Mouse (Mus musculus) liver, postnatal 0 days (tissue): Measurements from ENCODE around the gene Commd1. TPM values are rescaled to one million over a fixed set of nuclear protein-coding genes. Genes with fewer than 3 reads are reported as not detected.

Source experiments
- ATAC-seq: fragments of 200-750 bp; cut with Nextera tagmentation; 2 replicates; pipeline ENCODE4 v1.8.0; 2017; ENCODE audit warnings: mild to moderate bottlenecking, moderate library complexity
- DNase-seq: peaks from one replicate; pipeline ENCODE4 v3.0.0-alpha.2; 2016
- H3K27ac ChIP-seq: fragments of 300-500 bp; sonication (generic); 2 replicates; pipeline ENCODE4 v1.5.1; 2014; ENCODE audit warnings: antibody characterized with exemption, moderate library complexity, mild to moderate bottlenecking, low read depth
- H3K27me3 ChIP-seq: fragments of 300-500 bp; sonication (generic); 2 replicates; pipeline ENCODE4 v1.6.1; 2014; ENCODE audit warnings: low read length, control low read depth, mixed read lengths; ENCODE audit not compliant: insufficient read depth
- H3K36me3 ChIP-seq: fragments of 300-500 bp; sonication (generic); replicated peaks from 2 replicates; pipeline ENCODE4 v1.6.1; 2014; ENCODE audit warnings: mild to moderate bottlenecking, control low read depth, low read length, moderate library complexity, mixed read lengths; ENCODE audit not compliant: insufficient read depth
- H3K4me1 ChIP-seq: fragments of 300-500 bp; sonication (generic); 2 replicates; pipeline ENCODE4 v1.6.1; 2014; ENCODE audit warnings: antibody characterized with exemption, mild to moderate bottlenecking, control low read depth; ENCODE audit not compliant: insufficient read depth
- H3K4me2 ChIP-seq: fragments of 300-500 bp; sonication (generic); 2 replicates; pipeline ENCODE4 v1.6.1; 2014; ENCODE audit warnings: low read depth, mild to moderate bottlenecking, low read length, moderate library complexity, mixed read lengths
- H3K4me3 ChIP-seq: fragments of 300-500 bp; sonication (generic); 2 replicates; pipeline ENCODE4 v1.5.1; 2014; ENCODE audit warnings: low read depth, low read length
- H3K9ac ChIP-seq: fragments of 300-500 bp; sonication (generic); replicated peaks from 2 replicates; pipeline ENCODE4 v1.6.1; 2014; ENCODE audit warnings: mild to moderate bottlenecking, moderate library complexity
- H3K9me3 ChIP-seq: fragments of 300-500 bp; sonication (generic); 2 replicates; pipeline ENCODE4 v1.6.1; 2016; ENCODE audit warnings: mild to moderate bottlenecking, control low read depth, low read length, mixed read lengths
- CTCF ChIP-seq: sonication (generic); IDR thresholded peaks from 2 replicates; pipeline ENCODE4 v1.5.1; 2016; ENCODE audit warnings: antibody characterized with exemption, low read depth
- EP300 ChIP-seq: IDR thresholded peaks from 2 replicates; pipeline ENCODE4 v1.6.1; 2016; ENCODE audit warnings: antibody characterized with exemption, low read depth, mild to moderate bottlenecking
- WGBS: fragments of 180-500 bp; shearing (Covaris S2); extraction: QIAGEN DNeasy Blood & Tissue Kit; methylation state at CpG from one replicate; pipeline ENCODE4 v1.1.7; 2014; ENCODE audit not compliant: insufficient replicate concordance; 5-methylcytosine and 5-hydroxymethylcytosine counted together
- polyA plus RNA-seq: library from polyadenylated mRNA; unstranded; fragments of >200 nt; fragmentation: Nextera tagmentation; extraction: Ambion mirVana; gene quantifications from 2 replicates; pipeline ENCODE4 v1.2.1, GENCODE M21; 2015

Gene Commd1
- polyA plus RNA-seq, 1 experiment from 2014 or later: 157 TPM

DNA sequence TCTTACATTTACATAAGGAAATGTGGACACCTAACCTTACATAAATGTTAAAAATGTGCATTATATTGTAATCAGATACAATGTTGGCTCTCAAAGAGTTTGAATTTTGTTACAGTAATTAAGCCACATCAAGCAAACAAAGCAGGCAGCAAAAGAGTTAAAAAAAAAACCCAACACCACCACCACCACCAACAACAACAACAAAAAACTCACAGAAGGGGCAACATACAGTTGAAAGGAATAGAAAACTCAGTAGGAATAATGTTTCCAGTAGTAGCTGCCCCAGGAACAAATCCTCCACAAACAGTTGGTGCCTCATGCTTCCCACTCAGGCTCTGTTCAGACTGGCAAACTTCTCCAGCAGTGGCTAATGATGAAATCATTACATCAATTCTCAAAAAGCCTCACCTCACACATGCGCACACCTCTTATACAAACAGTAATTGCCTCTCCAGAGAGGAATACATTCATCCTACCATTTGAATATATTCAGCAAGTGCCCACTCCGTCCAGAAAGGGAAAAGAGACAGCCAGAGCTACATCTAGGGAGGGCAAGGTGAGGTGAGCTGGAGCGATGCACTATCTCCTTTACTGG lies 125.7 kb downstream of the Commd1 start:
- Histone ChIP-seq H3K27ac (no peak overlapping the region), H3K9me3 (no peaks in the 10 kb centered on the region), H3K27me3 (no peaks in the 10 kb centered on the region), H3K36me3 (no peaks in the 10 kb centered on the region; the same call in 1 of the 2 replicates), H3K4me2 (peak overlapping the region; percentile 91), H3K9ac (0 out of 2 replicates have a peak overlapping the region, but pooled peaks have one; percentile 5), H3K4me1 (peaks cover 47% of the 10 kb centered on the region), H3K4me3 (peak overlapping the region; percentile 94; the same call in 1 of the 2 replicates)
- no peak for ATAC-seq
- WGBS: 48% methylated on average over 3 of the region's 3 CpGs
- no peak for TF ChIP-seq EP300
- no peak for TF ChIP-seq CTCF
- DNase-seq: no peak

GRCm38 (mm10) chr11:22854571-22854970 lies 127.6 kb downstream of the Commd1 start:
- Histone ChIP-seq H3K4me3 (no peak overlapping the region), H3K9ac (no peak overlapping the region), H3K36me3 (no peaks in the 10 kb centered on the region; the same call in 1 of the 2 replicates), H3K4me2 (peak overlapping the region; percentile 31), H3K27ac (no peak overlapping the region), H3K9me3 (no peaks in the 10 kb centered on the region), H3K4me1 (peaks cover 55% of the 10 kb centered on the region), H3K27me3 (no peaks in the 10 kb centered on the region)
- ATAC-seq (no peak), DNase-seq (no peak)
- no peak for TF ChIP-seq EP300
- no peak for TF ChIP-seq CTCF
- WGBS: 37% methylated on average over 4 of the region's 4 CpGs

- TF ChIP-seq EP300: 0 out of 2 replicates have a peak, but pooled peaks have one; percentile 12
- TF ChIP-seq CTCF: no peak
- WGBS: 20% methylated on average over 2 of the region's 2 CpGs
- Histone ChIP-seq H3K4me1 (peaks cover 64% of the 10 kb centered on the region), H3K9me3 (no peaks in the 10 kb centered on the region), H3K27ac (peak overlapping the region; percentile 31), H3K9ac (peak overlapping the region; percentile 17; the same call in 1 of the 2 replicates), H3K4me2 (peak overlapping the region; percentile 34), H3K36me3 (no peaks in the 10 kb centered on the region; the same call in 1 of the 2 replicates), H3K27me3 (no peaks in the 10 kb centered on the region), H3K4me3 (no peak overlapping the region)
- no peak for DNase-seq
- peak; percentile 4; the same call in 1 of the 2 replicates for ATAC-seq
Measured at GRCm38 (mm10) chr11:22853477-22854157, 128.6 kb downstream of the Commd1 start.

GRCm38 (mm10) chr11:22852510-22852909 lies 129.7 kb downstream of the Commd1 start:
- Histone ChIP-seq H3K4me1 (peaks cover 71% of the 10 kb centered on the region), H3K27me3 (no peaks in the 10 kb centered on the region), H3K9ac (no peak overlapping the region), H3K9me3 (no peaks in the 10 kb centered on the region), H3K27ac (no peak overlapping the region), H3K4me2 (peak overlapping the region; percentile 34; the same call in 1 of the 2 replicates), H3K36me3 (no peaks in the 10 kb centered on the region; the same call in 1 of the 2 replicates), H3K4me3 (no peak overlapping the region)
- WGBS: 54% methylated on average over 1 of the region's 1 CpGs
- no peak for DNase-seq
- no peak for ATAC-seq
- no peak for TF ChIP-seq CTCF
- TF ChIP-seq EP300: no peak

DNA sequence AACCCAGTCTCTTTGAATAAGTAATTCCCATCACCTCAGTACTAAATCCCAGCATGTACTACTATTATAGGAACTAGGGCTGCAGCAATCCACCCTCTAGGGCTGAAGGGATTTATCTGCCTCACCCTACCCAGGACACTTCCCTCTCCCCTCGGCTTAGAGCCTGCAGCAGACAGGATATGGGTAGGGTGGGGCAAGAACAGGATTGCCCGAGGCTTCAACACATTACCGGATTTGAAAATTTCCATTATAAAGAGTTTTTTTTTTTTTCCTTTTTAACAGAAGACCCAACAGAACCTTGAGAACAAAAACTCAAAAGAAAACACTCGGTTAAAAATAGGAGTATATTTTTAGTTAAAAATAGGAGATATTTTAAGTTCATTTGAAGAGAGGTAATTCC lies 130.8 kb downstream of the Commd1 start:
- no peak overlapping the region; the same call in 1 of the 2 replicates for H3K27ac ChIP-seq
- H3K4me1 ChIP-seq: peaks cover 74% of the 10 kb centered on the region
- H3K27me3 ChIP-seq: no peaks in the 10 kb centered on the region
- ATAC-seq (no peak), DNase-seq (no peak)
- peak overlapping the region; percentile 7; the same call in 1 of the 2 replicates for H3K4me2 ChIP-seq
- 26% methylated on average over 4 of the region's 4 CpGs for WGBS
- H3K4me3 ChIP-seq: no peak overlapping the region
- no peaks in the 10 kb centered on the region; the same call in 1 of the 2 replicates for H3K36me3 ChIP-seq
- no peak overlapping the region for H3K9ac ChIP-seq
- H3K9me3 ChIP-seq: no peaks in the 10 kb centered on the region
- no peak for TF ChIP-seq CTCF
- TF ChIP-seq EP300: no peak

- Histone ChIP-seq H3K4me1 (peaks cover 86% of the 10 kb centered on the region), H3K36me3 (no peaks in the 10 kb centered on the region; the same call in 1 of the 2 replicates), H3K4me2 (peak overlapping the region; percentile 34), H3K9ac (no peak overlapping the region), H3K27ac (peak overlapping the region; percentile 56), H3K27me3 (no peaks in the 10 kb centered on the region), H3K9me3 (no peaks in the 10 kb centered on the region), H3K4me3 (no peak overlapping the region)
- WGBS: 36% methylated on average over 4 of the region's 4 CpGs
- ATAC-seq (no peak), DNase-seq (no peak)
- TF ChIP-seq CTCF (no peak), EP300 (no peak)
Measured at GRCm38 (mm10) chr11:22850077-22850476, 132.1 kb downstream of the Commd1 start.
